Mouse (Mus musculus) lung, postnatal 14 days (tissue): ENCODE measurements around the gene 1110017D15Rik.
A peak's percentile ranks its signal among the peaks of the same experiment; 100 is the strongest.

Experiments
- DNase-seq: peaks from one replicate; pipeline ENCODE4 v3.0.0; 2021

The 1110017D15Rik gene

GRCm38 (mm10) chr4:41517233-41517632 is at the start of gene 1110017D15Rik:
Gene 1110017D15Rik, minus strand, starts transcription at chr4:41517333.
- DNase-seq, result no peak

- no peak for DNase-seq
Observed at GRCm38 (mm10) chr4:41566123-41566522, 49.0 kb upstream of the 1110017D15Rik start.

DNA sequence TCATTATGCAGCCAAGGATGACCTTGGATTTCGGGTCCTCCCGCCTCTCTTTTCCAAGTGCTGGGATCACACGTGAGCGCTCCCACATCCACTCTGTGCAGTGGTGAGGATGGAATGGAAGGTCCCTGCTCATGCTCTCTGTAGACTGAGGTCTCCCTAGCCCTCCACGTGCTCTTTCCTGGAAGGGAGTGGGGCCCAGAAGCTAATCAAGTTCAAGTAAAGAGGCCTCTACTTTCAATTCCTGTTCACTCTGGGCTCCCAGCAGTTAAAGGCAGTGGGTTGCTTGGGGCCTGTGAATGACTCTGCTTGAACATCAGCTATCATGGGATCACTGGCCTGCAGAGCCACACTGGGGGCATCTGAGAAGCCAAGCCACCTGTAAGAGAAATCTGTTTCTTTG is 46.2 kb upstream of the 1110017D15Rik start:
- no peak for DNase-seq

- DNase-seq, result no peak
Observed at GRCm38 (mm10) chr4:41557092-41557491, 40.0 kb upstream of the 1110017D15Rik start.

DNA sequence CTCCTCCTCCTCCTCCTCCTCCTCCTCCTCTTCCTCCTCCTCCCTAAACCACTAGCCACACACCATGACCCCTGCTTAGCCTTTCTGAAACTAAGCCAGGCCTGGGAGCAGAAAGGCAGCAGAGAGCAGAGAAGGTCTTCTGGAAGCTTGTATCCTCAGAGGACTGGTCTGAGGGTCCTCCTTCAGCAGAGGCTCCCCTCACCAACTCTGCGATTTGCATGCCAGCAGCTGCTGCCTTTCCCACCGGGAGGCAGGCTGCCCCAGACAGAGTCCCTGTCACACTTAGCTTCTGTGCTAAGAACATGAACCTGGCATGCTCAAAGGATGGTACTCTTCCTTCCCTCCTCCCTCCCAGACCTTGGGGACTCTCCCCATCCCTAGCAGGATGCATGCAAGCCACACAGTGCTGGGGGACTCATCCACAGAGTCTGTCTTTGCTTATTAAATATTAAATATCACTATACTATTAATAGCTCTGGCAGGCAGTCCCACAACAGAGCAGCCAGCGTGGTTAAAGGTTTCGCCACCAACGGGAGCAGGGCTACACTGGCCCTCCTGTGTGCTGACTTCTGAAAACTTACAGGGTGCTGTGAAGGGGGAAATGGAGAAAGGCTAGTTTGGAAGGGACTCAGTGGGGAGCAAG is 39.3 kb upstream of the 1110017D15Rik start:
- DNase-seq, result no peak

DNA sequence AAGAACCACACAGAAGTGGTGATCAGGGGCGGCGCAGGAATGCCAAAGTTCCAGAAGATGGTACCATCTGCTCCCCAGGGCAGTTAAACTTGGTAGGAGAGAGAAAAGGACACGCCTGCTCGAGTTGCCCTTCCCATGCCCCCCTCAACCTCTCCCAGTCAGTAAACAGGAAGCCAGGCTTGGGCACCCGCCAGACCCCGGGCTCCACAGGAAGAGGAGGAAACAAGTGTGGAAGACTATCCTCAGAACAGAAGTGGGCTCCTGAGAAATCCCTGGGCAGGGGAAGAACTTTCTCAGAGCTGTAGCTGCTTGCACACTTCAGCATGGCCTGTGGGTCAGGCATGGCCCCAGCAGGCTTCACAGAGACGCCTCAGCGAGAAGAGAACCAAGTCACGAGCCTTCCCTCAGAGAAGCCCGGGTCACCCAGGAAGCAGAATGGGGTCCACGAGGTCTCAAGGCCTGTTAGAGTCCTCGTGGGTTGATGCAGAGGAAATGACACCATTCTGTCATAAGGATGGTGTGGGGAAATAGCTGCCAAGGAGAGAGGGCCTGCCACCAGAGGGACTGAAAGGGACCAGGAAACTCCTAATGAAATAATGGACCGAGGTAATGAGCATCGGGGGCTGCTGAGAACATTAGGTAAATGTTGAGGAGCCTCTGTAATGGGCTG is 38.0 kb upstream of the 1110017D15Rik start:
- peak; percentile 89 for DNase-seq

- DNase-seq, result no peak
Observed at GRCm38 (mm10) chr4:41553116-41553515, 36.0 kb upstream of the 1110017D15Rik start.

DNA sequence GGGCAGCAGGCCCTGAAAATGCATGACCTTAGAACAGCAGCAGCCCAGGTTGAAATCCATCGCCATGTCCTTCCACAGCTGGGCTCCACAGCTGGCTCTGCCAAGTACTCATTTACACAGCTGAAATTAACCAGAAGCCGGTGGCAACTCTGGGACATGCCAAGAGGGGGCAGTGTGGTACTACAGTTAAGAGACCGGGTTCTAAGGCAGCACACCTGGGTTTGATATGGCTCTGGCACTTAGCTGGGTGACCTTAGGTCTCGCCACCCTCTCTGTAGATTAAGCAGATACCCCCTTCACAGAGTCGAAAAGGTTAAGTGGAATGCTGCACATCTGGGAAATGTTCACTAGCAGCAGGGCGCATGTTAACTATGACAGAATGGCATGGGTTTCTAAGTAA is 35.4 kb upstream of the 1110017D15Rik start:
- peak; percentile 84 for DNase-seq

DNA sequence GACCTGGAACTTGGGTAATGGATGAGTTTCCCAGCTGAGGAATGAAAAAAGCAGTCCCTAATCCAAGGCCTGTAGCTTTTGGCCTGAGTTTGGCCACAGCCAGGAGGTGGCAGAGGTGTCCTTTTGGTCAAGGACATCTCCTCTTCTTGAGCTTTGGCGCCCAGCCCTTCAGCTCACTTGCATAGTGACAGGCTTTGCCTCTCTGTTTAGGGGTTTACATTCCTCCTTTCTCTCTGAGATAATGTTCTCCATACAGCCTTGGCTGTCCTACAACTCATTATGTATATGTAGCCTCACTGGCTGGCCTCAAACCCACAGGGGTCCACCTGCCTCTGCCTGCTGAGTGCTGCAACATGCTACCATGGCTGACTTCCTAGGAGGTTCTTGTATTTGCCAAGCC is 30.0 kb upstream of the 1110017D15Rik start:
- no peak for DNase-seq

DNA sequence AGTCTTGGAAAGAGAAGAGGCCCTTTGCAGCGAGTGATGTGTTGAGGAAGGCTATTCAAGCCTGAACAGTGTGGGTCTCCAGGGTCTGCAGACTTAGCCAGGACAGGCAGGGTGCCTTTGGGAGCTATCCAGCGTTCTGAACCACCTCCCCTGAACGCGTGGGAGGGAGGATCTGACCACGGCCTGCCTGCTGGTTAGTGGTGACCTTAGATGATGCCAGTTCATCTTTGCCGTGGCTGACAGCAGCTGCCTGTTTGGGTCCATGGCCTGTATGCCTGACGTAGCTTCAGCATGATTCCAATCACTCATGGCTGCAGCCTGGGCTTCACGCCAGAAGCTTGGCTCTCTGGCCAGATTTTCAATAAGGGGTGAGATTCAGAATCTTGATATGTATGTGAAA is 28.9 kb upstream of the 1110017D15Rik start:
- DNase-seq, result peak; percentile 52

DNA sequence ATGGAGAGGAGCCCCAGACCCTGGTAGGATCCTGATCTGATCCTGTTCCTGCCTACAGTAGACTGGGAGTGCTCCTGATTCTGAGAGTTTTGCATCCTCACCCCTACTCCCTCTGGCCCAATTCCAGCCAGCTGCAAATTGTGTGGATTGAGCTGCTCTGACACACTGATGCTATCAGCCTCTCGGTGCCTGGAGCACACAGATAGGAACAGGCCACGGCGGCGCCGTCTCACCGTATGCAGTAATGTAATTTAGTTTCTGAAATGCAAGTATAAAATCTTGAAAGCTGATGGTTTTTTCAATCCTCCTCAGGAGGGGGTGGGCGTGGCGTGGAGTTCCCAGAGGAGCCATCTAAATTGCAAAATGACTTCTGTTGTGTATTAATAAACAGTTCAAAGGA is 25.0 kb upstream of the 1110017D15Rik start:
- no peak for DNase-seq

DNA sequence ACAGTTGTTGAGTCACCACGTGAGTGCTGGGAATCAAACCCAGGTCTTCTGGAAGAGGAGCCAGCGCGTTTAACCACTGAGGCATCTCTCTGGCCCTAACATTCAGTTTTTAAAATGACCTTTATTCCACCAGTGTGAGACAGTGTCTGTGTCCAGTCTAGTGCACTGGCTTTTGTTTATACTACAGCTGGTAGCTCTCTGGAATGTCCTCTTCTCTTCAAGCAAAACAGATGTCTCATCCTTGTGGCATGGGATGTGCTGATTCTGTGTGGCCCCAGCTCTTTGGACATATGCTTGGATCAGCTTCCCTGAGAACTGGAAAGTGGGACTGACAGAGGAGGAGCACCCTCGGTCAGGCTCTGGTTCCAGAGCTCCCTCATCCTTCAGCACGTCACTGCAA is 17.7 kb upstream of the 1110017D15Rik start:
- DNase-seq, result no peak

DNA sequence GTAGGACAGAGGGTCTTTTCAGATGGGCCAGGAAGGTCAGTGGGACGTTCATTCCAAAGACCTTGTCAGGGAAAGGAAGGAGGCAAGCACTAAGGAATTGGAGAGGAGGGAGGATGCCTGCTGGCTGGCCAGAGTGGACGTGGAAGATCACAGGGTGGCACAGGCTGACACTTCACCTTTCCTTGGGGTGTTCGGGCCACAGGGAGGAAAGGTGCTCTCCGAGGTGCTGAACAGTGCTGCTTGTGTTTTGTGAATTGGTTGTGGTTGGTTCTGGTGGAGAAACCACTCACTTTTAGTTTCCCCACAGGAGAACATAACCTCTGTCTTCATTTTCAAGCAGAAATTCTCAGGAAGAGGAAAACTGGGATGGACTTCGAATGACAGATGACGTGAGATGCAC is 15.3 kb upstream of the 1110017D15Rik start:
- DNase-seq, result peak; percentile 53

GRCm38 (mm10) chr4:41527996-41528395 is 10.9 kb upstream of the 1110017D15Rik start:
- DNase-seq, result peak; percentile 46

- no peak for DNase-seq
Observed at GRCm38 (mm10) chr4:41527076-41527475, 9.9 kb upstream of the 1110017D15Rik start.

GRCm38 (mm10) chr4:41526553-41526952 is 9.4 kb upstream of the 1110017D15Rik start:
- DNase-seq, result no peak

DNA sequence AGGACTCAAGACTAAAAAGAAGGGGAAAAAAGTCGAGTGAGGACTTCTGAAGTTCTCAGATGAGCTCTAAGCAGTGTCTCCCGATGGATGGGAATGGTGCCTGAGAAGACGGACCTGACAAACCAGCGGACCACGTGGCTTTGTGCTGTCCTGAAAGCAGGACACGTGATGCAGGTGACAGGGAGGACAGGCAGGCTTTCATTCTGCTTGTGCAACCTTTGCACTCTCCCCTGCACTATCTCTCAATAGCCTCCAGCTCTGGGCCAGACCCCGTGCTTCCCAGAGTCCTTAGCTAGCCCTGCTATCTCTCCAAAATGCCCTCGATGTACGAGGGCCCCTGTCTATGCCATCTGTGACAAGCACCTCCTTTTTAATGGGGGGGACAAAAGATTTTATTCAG is 7.7 kb upstream of the 1110017D15Rik start:
- DNase-seq, result no peak

GRCm38 (mm10) chr4:41523839-41524238 is 6.7 kb upstream of the 1110017D15Rik start:
- DNase-seq, result no peak

DNA sequence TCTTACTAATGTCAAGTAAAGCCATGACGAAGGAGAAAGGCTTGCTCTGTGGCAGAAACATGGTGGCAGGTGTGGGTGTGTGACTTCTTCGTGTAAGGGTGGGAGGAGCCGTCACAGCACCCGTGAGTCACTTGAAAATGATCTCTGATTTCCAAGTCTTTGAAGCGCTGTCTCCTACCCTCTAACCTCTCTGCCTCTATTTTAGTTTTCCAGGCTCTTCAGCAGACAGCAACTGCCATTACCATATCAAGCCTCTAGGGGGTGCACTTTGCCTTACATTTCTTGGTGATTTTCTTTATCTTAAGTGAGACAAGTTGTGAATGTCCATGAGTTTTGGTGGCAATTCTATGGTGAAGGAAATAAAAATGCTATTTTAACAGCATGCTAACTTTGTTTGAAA is 5.7 kb upstream of the 1110017D15Rik start:
- DNase-seq, result peak; percentile 57

GRCm38 (mm10) chr4:41522136-41522535 is 5.0 kb upstream of the 1110017D15Rik start:
- DNase-seq, result no peak

- DNase-seq, result no peak
Observed at GRCm38 (mm10) chr4:41520641-41521040, 3.5 kb upstream of the 1110017D15Rik start.

- DNase-seq, result no peak
Observed at GRCm38 (mm10) chr4:41519195-41519594, 2.1 kb upstream of the 1110017D15Rik start.

DNA sequence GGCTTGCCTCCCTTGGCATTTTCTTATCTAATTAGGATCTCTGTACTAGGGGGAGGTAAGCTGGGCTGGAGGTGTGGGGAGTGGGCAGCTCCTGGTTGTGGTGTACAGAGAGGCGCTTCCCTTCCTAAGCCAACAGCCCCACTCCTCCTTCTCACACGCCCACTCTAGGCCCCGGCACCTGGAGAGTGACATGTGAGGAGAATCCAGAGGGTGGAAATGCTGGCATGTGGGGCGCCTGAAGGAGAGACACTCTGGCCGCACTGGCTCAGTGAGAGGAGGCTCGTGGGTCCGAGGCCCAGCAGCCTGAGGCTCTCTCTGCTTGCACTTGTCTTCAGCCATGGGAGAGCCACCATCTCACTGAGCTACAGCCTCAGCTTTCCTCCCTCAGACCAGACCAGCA is 1.2 kb upstream of the 1110017D15Rik start:
- no peak for DNase-seq

- DNase-seq, result no peak
Observed at GRCm38 (mm10) chr4:41513714-41514113, 3.4 kb downstream of the 1110017D15Rik start.

GRCm38 (mm10) chr4:41513309-41513708 is 3.8 kb downstream of the 1110017D15Rik start:
- DNase-seq, result no peak
